Mouse (Mus musculus): ENCODE measurements around the gene Serpina1e.
"Not testable (repeated sequence)": the region's sequence is repeated elsewhere in the genome, so short reads cannot be mapped to it uniquely, and the experiment has no call there.

Gene Serpina1e

GRCm38 (mm10) chr12:103962860-103963259 lies 4.1 kb upstream of the Serpina1e start:
- no peak for DNase-seq (ENCODE audit: low read depth, low spot score)

DNA sequence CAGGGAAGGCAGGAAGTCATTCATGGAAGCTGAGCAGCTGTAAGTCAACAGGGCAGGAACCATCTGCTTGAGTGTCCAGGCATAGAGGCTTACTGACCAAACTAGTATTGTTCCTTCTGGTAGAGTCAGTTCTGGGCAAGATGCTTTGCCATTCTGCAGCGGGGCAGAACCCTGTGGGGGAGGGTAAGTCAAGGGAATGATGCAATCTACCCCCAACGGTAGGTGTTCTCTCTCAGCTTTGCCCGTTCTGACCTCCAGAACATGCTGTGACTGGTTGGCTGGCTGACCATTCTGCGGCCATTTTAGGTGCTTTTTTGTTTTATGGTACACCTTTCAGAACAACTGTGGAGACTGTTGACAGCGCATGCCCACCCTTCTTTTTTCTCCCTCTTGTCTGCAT lies 3.6 kb upstream of the Serpina1e start:
- no peak for DNase-seq (ENCODE audit: low read depth, low spot score)

- no peak for DNase-seq (ENCODE audit: low read depth, low spot score)
Observed at GRCm38 (mm10) chr12:103961716-103962115, 2.9 kb upstream of the Serpina1e start.

GRCm38 (mm10) chr12:103956555-103956954 lies 2.2 kb downstream of the Serpina1e start:
- DNase-seq (ENCODE audit: low read depth, low spot score) = not testable (repeated sequence)

DNA sequence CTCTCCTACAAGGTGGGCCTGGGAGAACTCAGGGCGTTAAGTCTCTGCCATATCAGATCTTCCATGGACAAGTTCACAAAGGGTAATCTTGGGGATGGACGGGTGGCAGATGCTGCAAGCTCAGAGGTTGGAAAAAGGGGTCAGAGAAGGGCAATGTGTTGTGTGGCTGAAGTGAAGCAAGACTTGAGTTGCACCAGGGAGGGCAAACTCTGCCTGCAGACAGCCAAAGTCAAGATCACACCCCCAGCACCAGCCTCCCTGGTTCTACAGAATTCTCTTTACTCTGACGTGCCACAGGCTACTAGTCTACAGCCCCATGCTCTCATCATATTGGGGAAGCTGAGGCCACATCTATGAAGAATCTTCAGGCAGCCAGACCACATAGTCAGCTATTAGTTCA lies 5.8 kb downstream of the Serpina1e start:
- not testable (repeated sequence) for DNase-seq (ENCODE audit: low read depth, low spot score)

- no peak for DNase-seq (ENCODE audit: low read depth, low spot score)
Observed at GRCm38 (mm10) chr12:103946243-103946642, 12.5 kb downstream of the Serpina1e start.

GRCm38 (mm10) chr12:103909181-103909580 lies 49.6 kb downstream of the Serpina1e start:
- DNase-seq (ENCODE audit: low read depth, low spot score) = not testable (repeated sequence)

GRCm38 (mm10) chr12:103907746-103908145 lies 51.0 kb downstream of the Serpina1e start:
- not testable (repeated sequence) for DNase-seq (ENCODE audit: low read depth, low spot score)

DNA sequence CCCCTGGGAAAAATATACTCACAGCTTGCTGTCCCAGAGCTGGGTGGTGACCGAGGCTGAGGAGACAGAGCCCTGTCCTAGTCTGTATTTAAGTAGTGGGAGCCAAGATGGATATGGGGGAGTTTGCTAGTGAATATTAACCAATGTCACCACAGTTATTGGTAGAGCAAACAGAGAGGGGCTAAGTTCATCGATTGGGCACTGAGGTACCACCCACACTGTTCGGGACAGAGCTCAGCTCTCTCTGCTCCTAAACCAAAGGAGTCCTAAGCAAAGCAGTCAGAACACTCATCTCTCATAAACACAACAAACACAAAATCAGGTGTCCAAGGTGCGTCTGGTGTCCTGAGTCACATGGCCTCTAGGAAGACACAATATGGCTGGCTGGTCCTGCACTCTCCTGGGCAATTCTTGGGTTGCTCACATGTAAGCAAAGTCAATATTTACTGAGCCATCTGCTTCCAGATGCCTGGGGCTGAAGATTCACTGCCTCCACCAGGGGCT lies 53.9 kb downstream of the Serpina1e start, which contains the start of gene Serpina1c:
TSS of gene Serpina1c (minus strand) at position 51 of the 504 bp plus-strand sequence.
- DNase-seq (ENCODE audit: low read depth, low spot score) = not testable (repeated sequence)

DNA sequence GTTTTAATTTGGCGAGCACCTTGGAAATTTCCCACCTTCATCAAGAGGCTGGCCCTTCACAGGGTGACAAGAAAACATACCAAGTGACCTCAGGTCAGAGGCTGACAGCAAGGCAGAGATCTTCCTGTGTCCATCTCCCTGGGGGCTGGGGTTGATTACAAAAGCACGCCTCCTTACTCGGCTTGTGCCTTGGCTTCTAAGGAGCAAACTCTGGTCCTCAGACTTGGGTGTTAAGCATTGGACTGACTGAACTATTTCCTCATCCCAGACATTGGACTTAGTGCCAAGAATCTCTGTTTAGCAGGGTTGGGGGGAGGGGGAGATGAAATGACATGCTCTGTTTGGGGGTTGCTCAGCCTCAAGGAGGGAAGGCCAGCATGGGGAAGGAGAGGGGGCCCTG lies 56.8 kb downstream of the Serpina1e start:
- not testable (repeated sequence) for DNase-seq (ENCODE audit: low read depth, low spot score)

All from skeletal muscle tissue, adult 2 months (tissue).